Mouse (Mus musculus) thymus, postnatal 14 days (tissue): Measurements from ENCODE around the gene Eps8.

ENCODE experiments used
- DNase-seq: peaks from one replicate; pipeline ENCODE4 v3.0.0; 2021

The Eps8 gene

GRCm38 (mm10) chr6:137565454-137565853 lies 89.2 kb downstream of the Eps8 start:
- DNase-seq: no peak

- DNase-seq: no peak
Observed at GRCm38 (mm10) chr6:137560358-137560859, 94.3 kb downstream of the Eps8 start.

- no peak for DNase-seq
Observed at GRCm38 (mm10) chr6:137558840-137559239, 95.8 kb downstream of the Eps8 start.

GRCm38 (mm10) chr6:137557671-137558070 lies 97.0 kb downstream of the Eps8 start:
- peak; percentile 8 for DNase-seq

GRCm38 (mm10) chr6:137557159-137557558 lies 97.5 kb downstream of the Eps8 start:
- no peak for DNase-seq

GRCm38 (mm10) chr6:137556636-137557035 lies 98.0 kb downstream of the Eps8 start:
- no peak for DNase-seq

- DNase-seq: no peak
Observed at GRCm38 (mm10) chr6:137550181-137550580, 104.5 kb downstream of the Eps8 start.

GRCm38 (mm10) chr6:137548613-137549012 lies 106.1 kb downstream of the Eps8 start:
- no peak for DNase-seq

GRCm38 (mm10) chr6:137547555-137547954 lies 107.1 kb downstream of the Eps8 start:
- DNase-seq: no peak

GRCm38 (mm10) chr6:137546101-137546500 lies 108.6 kb downstream of the Eps8 start:
- no peak for DNase-seq

- DNase-seq: no peak
Observed at GRCm38 (mm10) chr6:137545341-137545740, 109.3 kb downstream of the Eps8 start.

GRCm38 (mm10) chr6:137542231-137543152 lies 112.2 kb downstream of the Eps8 start:
- no peak for DNase-seq

GRCm38 (mm10) chr6:137541216-137542176 lies 113.2 kb downstream of the Eps8 start:
- peak; percentile 45 for DNase-seq

GRCm38 (mm10) chr6:137540800-137541199 lies 113.9 kb downstream of the Eps8 start:
- no peak for DNase-seq

GRCm38 (mm10) chr6:137540346-137540745 lies 114.3 kb downstream of the Eps8 start:
- DNase-seq: no peak

- DNase-seq: no peak
Observed at GRCm38 (mm10) chr6:137539219-137539618, 115.5 kb downstream of the Eps8 start.

GRCm38 (mm10) chr6:137532758-137533157 lies 121.9 kb downstream of the Eps8 start:
- DNase-seq: no peak

GRCm38 (mm10) chr6:137525769-137526168 lies 128.9 kb downstream of the Eps8 start:
- DNase-seq: no peak

GRCm38 (mm10) chr6:137520343-137520704 lies 134.4 kb downstream of the Eps8 start:
- no peak for DNase-seq

GRCm38 (mm10) chr6:137519529-137520342 lies 134.9 kb downstream of the Eps8 start:
- DNase-seq: no peak

- no peak for DNase-seq
Observed at GRCm38 (mm10) chr6:137514872-137515271, 139.8 kb downstream of the Eps8 start.

- no peak for DNase-seq
Observed at GRCm38 (mm10) chr6:137512753-137513152, 141.9 kb downstream of the Eps8 start.
